20 mouse cellular contexts compared by ENCODE assay signal in the genomic region with DNA sequence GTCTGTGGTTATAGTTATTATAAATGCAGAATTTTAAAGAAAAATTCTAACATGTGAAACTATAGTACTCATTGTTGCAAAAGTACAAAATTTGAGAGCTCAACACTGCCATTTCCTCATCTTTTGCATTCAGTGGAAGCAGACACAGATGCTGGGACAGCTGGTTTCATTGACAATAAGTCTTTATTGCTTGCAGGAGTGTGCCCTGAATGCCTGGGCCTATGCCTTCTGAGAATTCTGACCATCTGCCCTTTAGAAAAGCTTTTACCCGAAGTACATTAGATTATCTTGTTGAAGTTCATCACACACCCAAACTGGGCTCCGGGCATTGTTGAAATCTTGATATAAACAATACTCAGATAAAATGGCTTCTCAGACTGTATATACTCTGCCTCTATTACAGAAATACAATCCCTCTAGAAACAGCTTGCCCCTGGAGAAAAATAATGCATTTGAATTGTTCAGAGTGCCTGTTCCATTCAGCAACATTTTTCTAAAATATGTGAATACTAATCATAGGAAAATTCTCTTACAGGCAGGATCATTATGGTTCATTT.
DNase-seq lines count a peak whose midpoint lies in the region; ATAC-seq lines count a peak whose summit lies in the region.
"Had no signal": no experiment of that assay in that cellular context is flagged by ENCODE, and none has a peak within 500 bp of the region (broad histone marks: within the 10 kb centered on the region; RNA-seq: fewer than 3 reads in every experiment).

No protein-coding gene starts in this region.

- no peaks in the 10 kb centered on the region for H3K4me1 ChIP-seq in embryonic facial prominence, embryonic 11.5 days (ENCODE audit: control insufficient read depth, insufficient read depth, low read length)
- no peaks in the 10 kb centered on the region for H3K4me1 ChIP-seq in embryonic facial prominence, embryonic 10.5 days
- H3K4me1 ChIP-seq: forebrain, embryonic 13.5 days had no signal

- H3K27ac ChIP-seq in embryonic facial prominence, embryonic 11.5 days (replicated peaks; ENCODE audit: low read depth, low read length), result no peak overlapping the region
- no peak overlapping the region for H3K27ac ChIP-seq in embryonic facial prominence, embryonic 10.5 days (replicated peaks)
- H3K27ac ChIP-seq: forebrain, embryonic 13.5 days; gastrocnemius, adult 2 months; kidney, postnatal 0 days; left cerebral cortex, adult 2 months; limb, embryonic 12.5 days; liver, embryonic 14.5 days had no signal

- no peaks in the 10 kb centered on the region for H3K36me3 ChIP-seq in embryonic facial prominence, embryonic 11.5 days (replicated peaks; ENCODE audit: control insufficient read depth, insufficient read depth, low read depth, low read length)
- no peaks in the 10 kb centered on the region for H3K36me3 ChIP-seq in embryonic facial prominence, embryonic 10.5 days (replicated peaks)
- H3K36me3 ChIP-seq: limb, embryonic 12.5 days had no signal

- 59% methylated on average over 2 of the region's 2 CpGs for WGBS in embryonic facial prominence, embryonic 11.5 days
- 61% methylated on average over 2 of the region's 2 CpGs for WGBS in embryonic facial prominence, embryonic 10.5 days

- no peaks in the 10 kb centered on the region for H3K27me3 ChIP-seq in embryonic facial prominence, embryonic 11.5 days (ENCODE audit: control insufficient read depth, insufficient read depth, low read length)
- H3K27me3 ChIP-seq in embryonic facial prominence, embryonic 10.5 days (replicated peaks; ENCODE audit: low read depth, poor library complexity, severe bottlenecking), result no peaks in the 10 kb centered on the region
- H3K27me3 ChIP-seq: CH12.LX; forebrain, embryonic 13.5 days; limb, embryonic 12.5 days had no signal

- no peaks in the 10 kb centered on the region for H3K9me3 ChIP-seq in embryonic facial prominence, embryonic 11.5 days (replicated peaks; ENCODE audit: control insufficient read depth, low read length)
- H3K9me3 ChIP-seq in embryonic facial prominence, embryonic 10.5 days, result no peaks in the 10 kb centered on the region
- H3K9me3 ChIP-seq: forebrain, embryonic 13.5 days; limb, embryonic 12.5 days had no signal

- peak; percentile 56; the same call in 1 of the 2 replicates for ATAC-seq in embryonic facial prominence, embryonic 11.5 days (replicated peaks; ENCODE audit: insufficient number of reproducible peaks, low FRiP score, low TSS enrichment, low read depth)
- ATAC-seq: forebrain, embryonic 13.5 days; intestine, embryonic 16.5 days had no signal

- DNase-seq in embryonic facial prominence, embryonic 11.5 days (ENCODE audit: low spot score), result peak; percentile 13
- no peak for DNase-seq in embryonic facial prominence, embryonic 10.5 days (ENCODE audit: low spot score)
- DNase-seq in retina, postnatal 1 day, result peak; percentile 2
- DNase-seq in retina, embryonic 14.5 days (ENCODE audit: low spot score), result no peak
- DNase-seq in layer of hippocampus, postnatal 14 days (ENCODE audit: low spot score in 2 of 2), result peak; percentile 19 to 22
- DNase-seq in telencephalon, adult 2 months (ENCODE audit: low read depth, low spot score), result peak; percentile 4
- DNase-seq in adrenal gland, adult 2 months, result no peak
- no peak for DNase-seq in cerebellum, postnatal 25 days
- DNase-seq: adrenal gland, postnatal 25 days; cerebellum, postnatal 14 days; gastrocnemius, adult 2 months; heart, postnatal 14 days; lung, postnatal 10 days had no signal

- H3K4me3 ChIP-seq in embryonic facial prominence, embryonic 11.5 days (ENCODE audit: low read depth, low read length), result no peak overlapping the region
- no peak overlapping the region for H3K4me3 ChIP-seq in embryonic facial prominence, embryonic 10.5 days
- H3K4me3 ChIP-seq: forebrain, embryonic 13.5 days; gastrocnemius, adult 2 months; left cerebral cortex, adult 2 months; limb, embryonic 12.5 days had no signal

- no peak overlapping the region for H3K4me2 ChIP-seq in embryonic facial prominence, embryonic 11.5 days (ENCODE audit: low read depth, low read length)
- H3K4me2 ChIP-seq: forebrain, embryonic 13.5 days; limb, embryonic 12.5 days had no signal

- H3K9ac ChIP-seq in embryonic facial prominence, embryonic 11.5 days (replicated peaks; ENCODE audit: low read length), result no peak overlapping the region
- H3K9ac ChIP-seq: forebrain, embryonic 13.5 days; limb, embryonic 12.5 days; liver, embryonic 14.5 days had no signal

Comparison
In these comparisons a context has a peak if more than half of its experiments do, and no peak if none do; other contexts are left out.
1. DNase-seq: peak in embryonic facial prominence, embryonic 11.5 days (single experiment), retina, postnatal 1 day (single experiment), layer of hippocampus, postnatal 14 days (2 of 2) and telencephalon, adult 2 months (single experiment); none in embryonic facial prominence, embryonic 10.5 days (single experiment), retina, embryonic 14.5 days (single experiment), adrenal gland, adult 2 months (single experiment) and cerebellum, postnatal 25 days (0 of 2).